Mouse (Mus musculus) hematopoietic stem cell, adult 5-6 weeks (primary cell): Measurements from ENCODE around the gene 1700086D15Rik. TPM values are rescaled to one million over a fixed set of nuclear protein-coding genes. Genes with fewer than 3 reads are reported as not detected.

Experiments used
- ATAC-seq, 2 experiments: fragments of 125-278 bp in 1 of 2; replicated peaks in 1 of 2; 2 replicates each; pipeline ENCODE4 v1.8.0; 2016 to 2017; ENCODE audit warnings: inconsistent platforms in 2 of 2, mild to moderate bottlenecking in 2 of 2, moderate number of reproducible peaks in 2 of 2, low read depth in 1 of 2, moderate TSS enrichment in 1 of 2; ENCODE audit not compliant: low FRiP score in 2 of 2, poor library complexity in 2 of 2, severe bottlenecking in 2 of 2, insufficient read depth in 1 of 2, low TSS enrichment in 1 of 2
- total RNA-seq: library from RNA; stranded (forward); fragments of 172-1452, 232-1000 nt; gene quantifications from 2 replicates; pipeline ENCODE4 v1.2.3, GENCODE M21; 2017

1700086D15Rik gene
- total RNA-seq = not detected in 2 replicates

GRCm38 (mm10) chr11:65159791-65160190, at the start of gene 1700086D15Rik:
Gene 1700086D15Rik (minus strand): TSS chr11:65159891.
- no peak for ATAC-seq

GRCm38 (mm10) chr11:65209441-65209840, 49.8 kb upstream of the 1700086D15Rik start:
- no peak for ATAC-seq

GRCm38 (mm10) chr11:65205306-65205705, 45.6 kb upstream of the 1700086D15Rik start:
- ATAC-seq = no peak

GRCm38 (mm10) chr11:65204651-65205050, 45.0 kb upstream of the 1700086D15Rik start:
- no peak for ATAC-seq

DNA sequence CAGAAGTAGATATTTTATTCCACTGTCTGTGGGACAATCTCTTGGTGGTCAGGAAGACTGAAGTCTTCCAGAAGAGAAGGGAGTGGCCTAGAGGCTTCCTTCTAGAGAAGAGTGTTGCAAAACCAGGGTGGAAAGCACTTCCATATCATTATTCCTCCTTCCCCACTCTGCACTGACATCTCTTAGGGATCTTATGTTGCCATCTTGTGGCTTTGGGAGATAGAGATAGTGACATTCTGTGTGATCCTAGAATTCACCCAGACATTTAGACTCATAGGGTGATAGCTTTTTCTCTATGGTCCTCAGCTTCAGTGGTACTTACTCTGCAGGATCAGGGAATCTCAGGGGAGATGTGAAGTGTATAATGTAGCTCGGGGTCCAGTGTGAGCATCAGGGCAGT, 43.3 kb upstream of the 1700086D15Rik start:
- ATAC-seq = no peak

- ATAC-seq = no peak
Observed at GRCm38 (mm10) chr11:65202236-65202635, 42.5 kb upstream of the 1700086D15Rik start.

- ATAC-seq = no peak
Observed at GRCm38 (mm10) chr11:65198026-65198425, 38.3 kb upstream of the 1700086D15Rik start.

DNA sequence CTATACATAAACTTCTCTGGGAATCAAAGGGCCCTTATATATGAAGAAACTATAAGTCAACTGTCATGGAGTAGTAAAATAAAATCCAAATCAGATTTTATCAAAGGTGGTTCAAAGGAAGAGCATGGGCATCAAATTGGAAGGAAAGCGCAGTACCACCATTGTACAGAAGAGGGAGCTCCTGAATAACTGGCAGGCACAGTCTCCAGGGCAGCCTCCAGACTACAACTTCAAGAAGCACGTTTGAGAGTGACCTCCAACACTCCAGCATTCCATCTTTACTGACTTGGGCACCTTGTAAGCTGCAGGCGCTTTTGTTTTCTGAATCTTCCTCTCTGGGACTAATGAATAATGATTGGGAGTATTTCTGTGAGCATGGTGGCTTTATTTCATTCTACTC, 37.6 kb upstream of the 1700086D15Rik start:
- ATAC-seq = peak in 1 of 2 experiments; percentile 53; a peak in 2 of 4 replicates

DNA sequence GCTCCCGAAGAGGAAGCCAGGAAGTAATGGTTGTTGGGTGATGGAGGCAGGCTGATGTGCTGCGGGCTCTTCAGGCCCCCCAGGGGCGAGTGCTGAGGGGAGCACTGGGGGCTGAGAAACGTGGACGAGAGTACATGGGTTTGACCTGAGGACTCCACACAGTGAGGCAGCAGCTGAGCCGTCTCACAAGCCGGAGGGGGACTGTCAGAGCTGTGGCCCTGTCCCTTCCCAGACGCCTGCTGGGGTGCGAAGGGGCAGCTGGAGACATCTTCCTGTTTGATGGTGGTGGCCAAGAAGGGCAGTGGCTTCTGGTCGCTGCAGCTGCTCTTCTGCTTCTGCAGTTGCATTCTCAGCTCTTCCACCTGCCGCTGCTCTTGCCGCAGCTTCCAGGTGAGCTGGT, 27.3 kb upstream of the 1700086D15Rik start:
- ATAC-seq = no peak

- ATAC-seq = no peak
Observed at GRCm38 (mm10) chr11:65185114-65185513, 25.4 kb upstream of the 1700086D15Rik start.

DNA sequence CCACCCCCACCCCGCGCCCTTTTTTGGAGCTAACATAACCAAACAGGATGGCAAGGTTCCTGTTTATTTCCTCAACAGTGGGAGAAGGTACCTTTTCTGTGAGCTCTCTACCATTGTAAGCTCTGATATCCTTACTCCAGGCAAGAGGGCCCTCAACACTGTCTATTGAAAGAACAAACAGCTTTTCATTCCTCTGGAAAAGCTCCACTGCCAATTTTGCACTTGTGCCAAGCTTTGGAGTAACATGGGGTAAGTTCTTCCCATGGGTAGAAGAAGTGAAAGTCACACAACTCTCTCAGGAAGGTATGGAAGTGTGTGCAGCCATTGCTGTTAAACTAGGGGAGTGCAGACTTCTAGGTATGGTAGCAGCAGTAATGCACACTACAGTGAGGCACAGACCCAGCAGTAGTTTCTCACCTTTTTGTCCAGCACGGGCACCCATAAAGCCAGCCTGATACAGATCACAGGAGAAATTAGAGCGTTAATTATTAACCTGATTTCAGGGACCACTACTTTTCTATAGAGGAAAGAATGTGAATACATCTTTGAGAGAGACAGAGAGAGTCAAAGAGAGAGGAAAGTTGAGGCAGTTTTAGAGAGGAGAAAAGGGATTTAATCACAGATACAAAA, 10.5 kb upstream of the 1700086D15Rik start:
- no peak for ATAC-seq

GRCm38 (mm10) chr11:65162767-65163120, 3.1 kb upstream of the 1700086D15Rik start, which contains the start of gene Arhgap44:
Gene Arhgap44 (minus strand): TSS chr11:65162961.
- no peak for ATAC-seq

DNA sequence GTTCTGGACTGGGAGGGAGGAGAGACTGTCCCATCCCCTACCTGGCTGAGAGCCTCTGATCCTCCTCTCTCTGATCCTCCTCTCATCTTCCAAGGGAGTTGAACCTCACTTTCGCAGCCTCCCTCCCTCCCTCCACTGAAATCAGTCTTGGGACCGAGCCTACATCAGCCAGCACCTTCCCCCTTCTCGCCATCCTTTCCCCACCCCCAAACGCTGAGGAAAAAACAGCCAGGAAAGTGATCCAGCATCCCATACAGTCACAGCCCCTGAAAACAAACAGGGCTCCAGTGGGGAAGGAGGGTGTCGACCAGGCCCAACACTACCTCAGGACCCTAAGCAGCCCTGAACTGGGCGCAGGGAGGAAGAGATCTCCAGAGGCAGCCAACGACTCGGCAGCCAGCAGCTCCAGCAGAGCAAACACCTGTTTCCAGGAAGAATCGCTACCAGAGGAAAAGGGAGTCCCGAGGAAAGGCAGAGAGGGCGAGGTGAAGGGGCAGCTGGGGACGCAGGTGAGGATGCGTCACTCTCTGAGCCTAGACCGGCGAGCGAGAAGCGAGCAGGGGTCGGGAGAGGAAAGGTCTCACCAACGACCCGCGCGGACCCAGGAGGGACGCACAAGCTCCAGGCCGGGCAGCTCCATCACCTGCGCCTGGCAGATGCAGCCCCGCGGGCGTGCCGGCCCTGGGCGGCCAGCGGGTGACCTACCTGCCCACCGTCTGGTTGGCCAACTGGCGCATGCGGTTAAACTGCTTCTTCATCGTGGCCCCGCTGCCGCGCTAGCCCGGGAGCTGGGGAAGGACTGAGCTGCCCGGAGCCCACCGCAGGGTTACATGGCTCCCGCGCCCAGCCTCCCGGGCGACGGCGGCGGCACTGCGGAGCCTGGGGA, 2.4 kb upstream of the 1700086D15Rik start:
- ATAC-seq = no peak

- ATAC-seq = no peak
Observed at GRCm38 (mm10) chr11:65160991-65161880, 1.5 kb upstream of the 1700086D15Rik start.

GRCm38 (mm10) chr11:65158658-65158990, 1.1 kb downstream of the 1700086D15Rik start:
- no peak for ATAC-seq

DNA sequence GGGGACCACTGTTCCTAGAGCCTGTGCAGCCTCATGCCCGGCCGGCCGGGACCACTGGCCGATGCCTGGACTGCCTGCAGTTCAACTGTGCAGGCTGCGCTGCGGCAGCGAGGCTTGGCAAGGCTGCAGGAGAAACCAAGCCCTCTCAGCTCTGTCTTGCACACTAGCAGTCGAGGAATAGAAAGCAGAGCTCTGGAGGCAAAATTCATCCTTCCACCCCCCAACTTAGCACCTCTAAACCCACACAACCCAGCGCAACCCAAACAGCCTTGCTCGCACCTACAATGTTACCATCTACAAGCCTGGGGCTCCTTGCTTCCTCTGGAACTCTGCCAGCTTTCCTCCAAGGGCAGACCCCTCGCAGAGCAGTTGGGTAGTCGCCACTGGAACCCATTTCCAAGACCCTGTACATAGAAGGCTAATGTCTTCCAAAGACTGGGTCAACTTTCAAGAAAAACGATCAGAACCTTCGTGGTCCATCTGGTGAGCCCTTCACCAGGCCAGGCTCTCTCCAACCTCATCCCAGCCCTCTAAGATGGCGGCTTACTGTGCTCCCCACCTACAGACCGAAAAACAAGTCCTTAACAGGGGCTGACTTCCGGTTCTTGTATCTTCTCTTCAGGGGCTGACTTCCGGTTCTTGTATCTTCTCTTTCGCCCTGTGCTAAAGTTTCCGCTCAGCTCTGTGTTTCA, 1.6 kb downstream of the 1700086D15Rik start:
- ATAC-seq = no peak

- no peak for ATAC-seq
Observed at GRCm38 (mm10) chr11:65153006-65153405, 6.7 kb downstream of the 1700086D15Rik start.
